Mouse (Mus musculus) heart, embryonic 12.5 days (tissue): ENCODE results near the gene Ano2. TPM values are rescaled to one million over a fixed set of nuclear protein-coding genes. Genes with fewer than 3 reads are reported as not detected.

Source experiments
- ATAC-seq: fragments of 200-750 bp; cut with Nextera tagmentation; 2 replicates; pipeline ENCODE4 v1.8.0; 2017; ENCODE audit warnings: moderate TSS enrichment, moderate library complexity; ENCODE audit not compliant: insufficient number of reproducible peaks, low FRiP score
- H3K27ac ChIP-seq: fragments of 300-500 bp; sonication (generic); 2 replicates; pipeline ENCODE4 v1.5.1; 2016; ENCODE audit warnings: mild to moderate bottlenecking, moderate library complexity; ENCODE audit not compliant: poor library complexity, severe bottlenecking
- H3K27me3 ChIP-seq: fragments of 300-500 bp; sonication (generic); replicated peaks from 2 replicates; pipeline ENCODE4 v1.6.1; 2016; ENCODE audit warnings: mild to moderate bottlenecking, moderate library complexity
- H3K36me3 ChIP-seq: fragments of 300-500 bp; sonication (generic); 2 replicates; pipeline ENCODE4 v1.6.1; 2016; ENCODE audit warnings: mild to moderate bottlenecking, moderate library complexity
- H3K4me1 ChIP-seq: fragments of 300-500 bp; sonication (generic); replicated peaks from 2 replicates; pipeline ENCODE4 v1.6.1; 2016; ENCODE audit warnings: mild to moderate bottlenecking
- H3K4me2 ChIP-seq: fragments of 300-500 bp; sonication (generic); 2 replicates; pipeline ENCODE4 v1.6.1; 2016; ENCODE audit warnings: mild to moderate bottlenecking, moderate library complexity
- H3K4me3 ChIP-seq: fragments of 300-500 bp; sonication (generic); 2 replicates; pipeline ENCODE4 v1.5.1; 2016; ENCODE audit warnings: mild to moderate bottlenecking
- H3K9ac ChIP-seq: fragments of 300-500 bp; sonication (generic); 2 replicates; pipeline ENCODE4 v1.6.1; 2016; ENCODE audit warnings: mild to moderate bottlenecking, moderate library complexity
- H3K9me3 ChIP-seq: fragments of 300-500 bp; sonication (generic); replicated peaks from 2 replicates; pipeline ENCODE4 v1.6.1; 2016; ENCODE audit warnings: mild to moderate bottlenecking, moderate library complexity
- WGBS: fragments of 180-500 bp; shearing (Covaris S2); methylation state at CpG from one replicate; pipeline ENCODE4 v1.1.7; 2016; 5-methylcytosine and 5-hydroxymethylcytosine counted together
- polyA plus RNA-seq: library from polyadenylated mRNA; unstranded; fragments of >200 nt; fragmentation: Nextera tagmentation; extraction: Ambion mirVana; gene quantifications from 2 replicates; pipeline ENCODE4 v1.2.1, GENCODE M21; 2016

The Ano2 gene
- polyA plus RNA-seq, 1 experiment from 2014 or later = 0.45 TPM

GRCm38 (mm10) chr6:125678492-125678891, 11.7 kb upstream of the Ano2 start:
- Histone ChIP-seq H3K9ac (no peak overlapping the region), H3K4me2 (no peak overlapping the region)
- 63% methylated on average over 1 of the region's 1 CpGs for whole genome bisulfite sequencing

DNA sequence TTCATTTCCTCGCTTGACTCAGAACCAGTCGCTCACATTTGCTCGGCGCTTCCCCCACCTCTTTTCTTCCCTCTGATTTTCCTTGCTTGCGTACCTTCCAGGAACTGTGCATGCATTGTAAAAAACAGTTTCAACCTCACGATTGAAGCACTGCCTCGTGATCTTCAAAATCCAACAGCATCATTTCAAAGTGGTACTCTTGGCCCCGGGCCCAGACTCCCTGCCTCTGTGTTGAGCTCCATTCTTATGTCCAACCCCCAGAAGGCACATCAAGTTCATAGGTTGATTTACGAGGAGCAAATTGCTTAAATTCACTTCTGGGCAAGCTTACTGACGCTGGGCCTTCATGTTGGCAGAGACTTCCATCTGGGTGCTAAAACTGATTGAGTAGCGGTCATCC, 9.6 kb upstream of the Ano2 start:
- Histone ChIP-seq H3K4me1 (no peaks in the 10 kb centered on the region), H3K36me3 (no peaks in the 10 kb centered on the region), H3K9me3 (no peaks in the 10 kb centered on the region), H3K27ac (no peak overlapping the region), H3K4me2 (no peak overlapping the region), H3K9ac (no peak overlapping the region), H3K4me3 (no peak overlapping the region), H3K27me3 (no peaks in the 10 kb centered on the region)
- WGBS = 78% methylated on average over 11 of the region's 11 CpGs
- ATAC-seq = no peak

More at GRCm38 (mm10) chr6:125678492-125678891, 11.7 kb upstream of the Ano2 start:
- H3K27ac ChIP-seq = no peak overlapping the region
- H3K4me3 ChIP-seq = no peak overlapping the region
- H3K36me3 ChIP-seq = no peaks in the 10 kb centered on the region
- no peaks in the 10 kb centered on the region for H3K27me3 ChIP-seq
- no peaks in the 10 kb centered on the region for H3K4me1 ChIP-seq
- H3K9me3 ChIP-seq = no peaks in the 10 kb centered on the region
- ATAC-seq = no peak

DNA sequence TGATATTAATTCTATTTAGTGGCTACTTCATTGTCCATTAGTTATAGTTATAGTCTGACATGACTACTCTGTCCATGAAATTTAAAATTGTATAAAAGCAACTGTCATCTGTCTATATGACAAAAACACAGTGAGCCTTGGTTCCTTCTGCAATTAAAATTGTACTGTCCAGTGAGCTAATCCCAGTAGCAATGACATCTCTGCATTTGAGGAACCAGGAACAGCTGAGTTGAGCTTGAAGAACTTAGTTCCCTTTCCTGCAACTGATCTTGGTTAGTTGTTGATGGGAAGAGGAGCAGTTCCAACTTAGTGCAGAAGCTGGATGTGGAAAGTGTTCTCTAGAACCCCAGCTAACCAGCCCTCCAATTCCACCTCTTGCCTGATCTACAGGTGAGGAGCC, 4.8 kb upstream of the Ano2 start:
- Histone ChIP-seq H3K36me3 (no peaks in the 10 kb centered on the region), H3K4me2 (no peak overlapping the region), H3K9me3 (no peaks in the 10 kb centered on the region), H3K4me1 (peaks cover 10% of the 10 kb centered on the region), H3K27ac (no peak overlapping the region), H3K4me3 (no peak overlapping the region), H3K27me3 (peaks cover 32% of the 10 kb centered on the region), H3K9ac (no peak overlapping the region)
- no peak for ATAC-seq

DNA sequence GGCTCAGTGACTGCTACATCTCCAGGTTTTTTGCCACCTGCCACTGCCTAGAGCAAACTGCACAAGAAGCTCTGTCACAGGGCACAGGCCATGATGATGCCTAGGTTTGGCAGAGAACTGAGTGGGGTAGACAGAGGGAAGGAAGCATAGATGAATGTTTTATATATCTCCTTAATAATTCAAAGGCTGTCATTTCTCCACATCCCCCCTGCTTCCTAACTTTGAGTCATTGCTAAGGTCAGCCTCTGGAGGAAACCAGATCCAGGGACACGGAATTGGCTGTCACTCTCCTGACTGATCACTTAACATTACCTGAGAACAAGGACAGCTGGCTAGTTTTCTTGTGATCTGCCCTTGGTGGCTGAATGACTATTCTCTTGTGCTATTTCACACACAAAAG, 2.2 kb upstream of the Ano2 start:
- H3K27ac ChIP-seq = no peak overlapping the region
- no peak for ATAC-seq
- WGBS = 57% methylated on average over 1 of the region's 1 CpGs
- H3K9ac ChIP-seq = no peak overlapping the region
- H3K27me3 ChIP-seq = peaks cover 41% of the 10 kb centered on the region
- no peak overlapping the region for H3K4me3 ChIP-seq
- H3K4me2 ChIP-seq = no peak overlapping the region
- H3K9me3 ChIP-seq = no peaks in the 10 kb centered on the region
- H3K36me3 ChIP-seq = no peaks in the 10 kb centered on the region
- H3K4me1 ChIP-seq = peaks cover 13% of the 10 kb centered on the region

- Histone ChIP-seq H3K4me3 (no peak overlapping the region), H3K9me3 (0 out of 2 replicates have a peak, but pooled peaks cover 4% of the 10 kb centered on the region), H3K4me2 (no peak overlapping the region), H3K27ac (no peak overlapping the region), H3K4me1 (no peaks in the 10 kb centered on the region), H3K9ac (no peak overlapping the region), H3K36me3 (no peaks in the 10 kb centered on the region), H3K27me3 (0 out of 2 replicates have a peak, but pooled peaks cover 4% of the 10 kb centered on the region)
- ATAC-seq = no peak
- WGBS = 88% methylated on average over 2 of the region's 2 CpGs
Measured at GRCm38 (mm10) chr6:125701146-125701545, 10.9 kb downstream of the Ano2 start.

GRCm38 (mm10) chr6:125711261-125711660, 21.0 kb downstream of the Ano2 start:
- Histone ChIP-seq H3K4me1 (no peaks in the 10 kb centered on the region), H3K4me2 (no peak overlapping the region), H3K9ac (no peak overlapping the region), H3K27ac (no peak overlapping the region), H3K36me3 (no peaks in the 10 kb centered on the region), H3K27me3 (0 out of 2 replicates have a peak, but pooled peaks cover 4% of the 10 kb centered on the region), H3K4me3 (no peak overlapping the region), H3K9me3 (no peaks in the 10 kb centered on the region; the same call in 1 of the 2 replicates)
- WGBS = 83% methylated on average over 16 of the region's 16 CpGs
- 0 out of 2 replicates have a peak, but pooled peaks have one; percentile 25 for ATAC-seq

DNA sequence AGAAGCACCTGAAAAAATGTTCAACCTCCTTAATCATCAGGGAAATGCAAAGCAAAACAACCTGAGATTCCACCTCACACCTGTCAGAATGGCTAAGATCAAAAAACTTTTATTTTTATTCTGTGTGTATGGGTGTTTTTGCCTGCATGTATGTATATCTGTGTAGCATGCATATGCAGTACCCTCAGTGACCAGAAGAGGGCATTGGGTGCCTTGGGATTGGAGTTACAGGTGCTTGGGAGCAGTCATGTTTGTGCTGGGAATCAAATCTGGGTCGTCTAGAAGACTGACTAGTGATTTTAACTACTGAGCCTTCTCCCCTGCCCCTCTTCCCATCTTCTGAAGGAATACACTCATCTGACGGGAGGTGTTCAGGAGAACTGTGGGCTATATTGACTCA, 36.2 kb downstream of the Ano2 start:
- Histone ChIP-seq H3K9ac (no peak overlapping the region), H3K36me3 (no peaks in the 10 kb centered on the region)
- WGBS = 69% methylated on average over 2 of the region's 2 CpGs

GRCm38 (mm10) chr6:125727484-125727911, 37.3 kb downstream of the Ano2 start:
- no peak overlapping the region for H3K9ac ChIP-seq
- H3K36me3 ChIP-seq = no peaks in the 10 kb centered on the region
- no peak overlapping the region for H3K27ac ChIP-seq
- H3K9me3 ChIP-seq = peaks cover 5% of the 10 kb centered on the region; the same call in 1 of the 2 replicates
- WGBS = 74% methylated on average over 5 of the region's 5 CpGs
- H3K4me3 ChIP-seq = no peak overlapping the region
- no peaks in the 10 kb centered on the region for H3K27me3 ChIP-seq
- H3K4me1 ChIP-seq = no peaks in the 10 kb centered on the region
- H3K4me2 ChIP-seq = no peak overlapping the region
- no peak for ATAC-seq

More for the DNA sequence above, 36.2 kb downstream of the Ano2 start:
- Histone ChIP-seq H3K4me1 (no peaks in the 10 kb centered on the region), H3K4me3 (no peak overlapping the region), H3K9me3 (peaks cover 5% of the 10 kb centered on the region; the same call in 1 of the 2 replicates), H3K27ac (no peak overlapping the region), H3K4me2 (no peak overlapping the region), H3K27me3 (no peaks in the 10 kb centered on the region)
- no peak for ATAC-seq

DNA sequence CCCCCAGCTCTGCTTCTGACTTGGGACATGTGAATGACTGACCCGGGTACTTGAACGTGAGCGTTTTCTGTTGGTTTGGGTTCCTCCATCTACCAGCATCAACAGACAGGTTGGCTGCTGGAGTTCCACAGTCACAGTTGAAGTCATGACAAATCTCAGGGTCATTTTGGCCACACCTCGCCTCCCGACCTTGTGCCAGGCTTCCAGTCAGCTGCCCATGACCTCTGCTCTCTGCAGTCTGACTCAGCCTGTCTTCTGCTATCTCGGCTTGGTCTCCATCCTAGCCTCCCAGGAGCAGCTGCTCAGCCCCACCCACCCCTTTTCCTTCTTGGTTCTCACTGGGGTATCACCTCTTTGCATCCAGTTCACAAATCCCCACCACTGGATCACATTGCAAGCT, 39.3 kb downstream of the Ano2 start:
- Histone ChIP-seq H3K9me3 (peaks cover 5% of the 10 kb centered on the region; the same call in 1 of the 2 replicates), H3K36me3 (no peaks in the 10 kb centered on the region), H3K9ac (no peak overlapping the region), H3K27ac (no peak overlapping the region), H3K4me3 (no peak overlapping the region), H3K4me2 (no peak overlapping the region), H3K4me1 (no peaks in the 10 kb centered on the region), H3K27me3 (no peaks in the 10 kb centered on the region)
- 62% methylated on average over 6 of the region's 6 CpGs for WGBS
- no peak for ATAC-seq

DNA sequence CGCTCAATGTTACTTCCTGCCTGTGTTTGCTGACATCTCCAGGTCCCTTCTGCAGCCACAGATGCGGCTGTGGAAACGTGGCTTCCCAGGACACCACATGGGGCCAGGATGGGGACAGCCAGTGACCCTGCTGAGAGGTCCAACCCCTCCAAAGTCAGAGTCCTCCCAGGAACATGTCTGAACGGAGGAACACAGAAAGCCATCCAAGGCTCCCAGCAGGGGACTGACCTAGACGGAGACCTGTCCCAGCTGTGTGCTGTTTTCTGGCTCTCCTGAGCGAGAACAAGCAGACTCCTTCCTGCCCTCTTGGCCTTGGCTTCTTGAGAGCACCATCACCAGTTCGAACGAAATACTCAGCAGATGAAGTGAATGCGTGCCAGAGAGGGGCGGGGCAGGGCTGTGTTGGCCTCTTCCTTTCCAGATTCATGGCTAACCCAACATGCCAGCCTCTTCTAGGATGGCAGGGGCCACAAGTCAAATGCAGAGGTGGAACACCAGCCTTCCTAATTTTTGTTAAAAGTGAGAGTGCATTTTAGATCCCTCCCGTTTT, 39.8 kb downstream of the Ano2 start:
- H3K27me3 ChIP-seq = no peaks in the 10 kb centered on the region
- ATAC-seq = no peak
- H3K9me3 ChIP-seq = peaks cover 5% of the 10 kb centered on the region; the same call in 1 of the 2 replicates
- no peaks in the 10 kb centered on the region for H3K36me3 ChIP-seq
- H3K4me2 ChIP-seq = no peak overlapping the region
- 73% methylated on average over 11 of the region's 11 CpGs for WGBS
- no peak overlapping the region for H3K27ac ChIP-seq
- H3K9ac ChIP-seq = no peak overlapping the region
- no peak overlapping the region for H3K4me3 ChIP-seq
- H3K4me1 ChIP-seq = no peaks in the 10 kb centered on the region

DNA sequence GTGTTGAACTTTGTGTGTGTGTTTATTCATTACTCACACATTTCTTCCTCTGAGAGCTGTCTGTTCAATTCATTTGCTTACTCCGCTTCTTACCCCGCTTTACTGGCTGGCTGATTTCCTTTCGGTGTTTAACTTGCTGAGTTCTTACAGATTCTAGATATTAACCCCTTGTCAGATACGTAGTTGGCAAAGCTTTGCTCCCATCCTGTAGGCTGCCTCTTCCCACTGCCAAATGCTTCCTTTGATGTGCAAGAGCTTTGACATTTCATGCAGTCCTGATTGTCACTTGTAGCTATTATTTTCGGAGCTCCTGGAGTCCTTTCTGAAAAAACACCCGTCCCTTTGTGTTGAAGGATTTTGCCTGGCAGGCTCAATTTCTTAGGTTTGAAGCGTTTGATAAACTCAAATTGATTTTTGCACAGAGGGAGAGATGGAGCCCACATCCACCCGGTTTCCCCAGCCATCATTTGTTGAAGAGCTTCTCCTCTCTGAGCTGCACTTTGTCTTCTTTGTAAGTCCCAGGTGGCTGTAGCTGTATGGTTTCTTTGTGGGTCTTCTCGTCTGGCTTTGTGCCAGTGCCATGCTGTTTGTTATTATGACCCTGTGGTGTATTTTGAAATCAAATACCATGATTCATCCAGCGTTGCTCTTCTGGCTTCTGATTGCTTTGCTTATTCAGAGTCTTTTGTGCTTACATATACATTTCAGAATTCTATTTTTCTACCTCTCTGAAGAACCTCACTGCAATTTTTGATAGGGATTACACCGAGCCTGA, 47.5 kb downstream of the Ano2 start:
- Histone ChIP-seq H3K4me2 (no peak overlapping the region), H3K9ac (no peak overlapping the region), H3K4me3 (no peak overlapping the region), H3K4me1 (no peaks in the 10 kb centered on the region), H3K36me3 (no peaks in the 10 kb centered on the region), H3K27ac (no peak overlapping the region), H3K27me3 (no peaks in the 10 kb centered on the region), H3K9me3 (0 out of 2 replicates have a peak, but pooled peaks cover 3% of the 10 kb centered on the region)
- 66% methylated on average over 11 of the region's 11 CpGs for WGBS
- ATAC-seq = no peak
